Mouse (Mus musculus): ENCODE measurements around the gene Zyg11a. TPM values are rescaled to one million over a fixed set of nuclear protein-coding genes. Genes with fewer than 3 reads are reported as not detected.
"Not testable (repeated sequence)": the region's sequence is repeated elsewhere in the genome, so short reads cannot be mapped to it uniquely, and the experiment has no call there.

The Zyg11a gene
- 1 to 10 TPM in 1 of 2 experiments, under 1 TPM in 1; 0.36 to 1.0 TPM for total RNA-seq (2021)
- long read RNA-seq, experiment 1: 0 reads
- long read RNA-seq, experiment 2: 0 reads

DNA sequence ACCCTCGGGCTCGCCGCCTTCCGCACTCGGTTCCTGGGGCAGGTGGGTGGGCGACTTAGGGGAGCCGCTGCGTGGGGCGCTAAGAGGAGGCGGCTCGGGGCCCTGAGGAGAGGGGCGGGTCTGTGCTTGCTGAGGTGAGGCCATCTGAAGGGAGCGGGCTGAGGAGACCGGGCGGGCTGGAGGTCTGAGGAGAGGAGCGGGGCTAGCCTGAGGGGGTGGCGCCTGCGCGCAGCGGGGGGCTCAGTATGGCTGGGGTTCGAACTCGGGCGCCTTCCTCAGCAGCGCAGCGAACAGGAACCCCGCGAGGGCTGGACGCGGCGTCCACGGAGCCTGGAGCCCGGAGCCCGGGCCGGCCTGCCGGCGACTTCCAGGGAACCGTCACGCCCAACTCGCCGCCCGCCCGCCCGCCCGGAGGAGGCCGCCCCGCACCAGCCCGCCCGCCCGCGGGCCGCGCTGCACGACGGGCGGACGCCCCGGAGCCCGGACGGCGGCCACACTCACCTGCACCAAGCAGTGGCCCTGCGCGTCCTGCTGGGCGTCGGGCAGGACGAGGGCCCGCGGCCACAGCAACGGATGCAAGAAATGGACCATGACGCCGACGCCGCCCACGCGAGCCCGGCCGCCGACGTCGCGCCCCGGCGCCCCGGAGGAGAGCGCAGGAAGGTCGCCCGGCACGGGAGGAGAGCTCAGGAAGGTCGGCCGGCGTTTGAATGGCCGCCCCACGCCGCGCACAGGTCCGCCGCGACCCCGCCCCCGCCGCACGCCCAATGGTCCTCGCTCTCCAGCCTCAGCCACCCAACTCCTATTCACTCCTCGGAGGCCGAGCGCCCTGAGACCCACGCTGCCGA, at the start of gene Zyg11a:
Gene Zyg11a (minus strand): TSS at position 717 of the 848 bp plus-strand sequence.
- peak; percentile 5 to 24 for DNase-seq (ENCODE audit: low spot score in 2 of 2)

DNA sequence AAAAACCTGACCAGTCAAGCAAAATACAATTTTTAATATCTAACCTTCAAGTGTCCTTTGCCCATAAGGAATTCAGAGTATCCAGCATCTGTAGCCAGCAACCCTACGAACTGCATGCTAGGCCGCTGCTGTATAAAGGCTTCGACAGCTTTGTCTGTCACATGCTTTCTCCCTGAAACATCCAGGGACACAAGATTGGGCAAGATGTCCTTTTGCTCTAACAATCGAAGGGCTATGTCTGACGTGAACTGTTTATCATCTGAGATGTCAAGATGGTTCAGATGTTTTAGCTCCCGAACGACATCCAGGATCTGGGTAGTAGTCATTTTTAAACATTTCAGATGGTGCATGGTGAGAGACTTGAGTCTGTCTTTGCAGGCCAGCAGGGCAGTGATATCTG, 47.9 kb upstream of the Zyg11a start:
- no peak for DNase-seq (ENCODE audit: low spot score in 2 of 2)

DNA sequence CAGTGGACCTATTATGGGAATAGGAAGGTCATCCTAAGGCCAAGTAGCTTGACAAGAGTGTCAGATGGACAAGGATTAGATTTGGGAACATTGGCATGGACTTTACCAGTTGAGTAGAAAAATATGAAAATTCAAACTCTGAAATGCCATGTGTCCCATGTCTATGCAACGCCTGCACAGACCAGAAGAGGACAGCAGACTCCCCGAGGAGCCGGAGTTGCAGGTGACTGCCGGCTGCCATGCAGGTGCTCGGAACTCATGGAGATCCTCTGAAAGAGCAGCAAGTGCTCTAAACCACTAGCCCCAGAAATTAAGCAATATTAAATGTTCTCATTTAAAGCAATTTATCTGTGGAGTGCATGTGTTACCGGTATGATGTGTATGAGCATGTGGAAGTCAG, 35.5 kb upstream of the Zyg11a start:
- DNase-seq (ENCODE audit: low spot score in 2 of 2): no peak

DNA sequence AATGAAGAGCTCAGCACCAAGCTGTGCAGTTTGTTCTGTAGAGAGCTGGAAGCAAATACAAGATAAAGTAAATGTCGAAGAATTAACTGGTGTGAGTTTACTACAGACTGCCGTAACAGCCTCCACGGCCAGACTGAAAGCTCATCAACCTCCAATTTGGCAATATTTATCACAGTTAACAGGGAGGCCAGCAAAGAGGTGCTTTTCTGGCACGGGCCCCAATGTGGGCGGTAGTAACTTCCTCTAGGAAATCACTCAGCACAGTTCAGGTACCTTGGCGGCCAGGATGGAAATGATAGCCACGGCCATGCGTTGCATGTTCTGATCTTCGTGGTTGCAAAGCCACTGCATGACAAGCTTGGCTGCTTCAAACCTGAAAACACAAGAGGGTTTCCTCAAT, 32.7 kb upstream of the Zyg11a start:
- no peak for DNase-seq (ENCODE audit: low spot score in 2 of 2)

DNA sequence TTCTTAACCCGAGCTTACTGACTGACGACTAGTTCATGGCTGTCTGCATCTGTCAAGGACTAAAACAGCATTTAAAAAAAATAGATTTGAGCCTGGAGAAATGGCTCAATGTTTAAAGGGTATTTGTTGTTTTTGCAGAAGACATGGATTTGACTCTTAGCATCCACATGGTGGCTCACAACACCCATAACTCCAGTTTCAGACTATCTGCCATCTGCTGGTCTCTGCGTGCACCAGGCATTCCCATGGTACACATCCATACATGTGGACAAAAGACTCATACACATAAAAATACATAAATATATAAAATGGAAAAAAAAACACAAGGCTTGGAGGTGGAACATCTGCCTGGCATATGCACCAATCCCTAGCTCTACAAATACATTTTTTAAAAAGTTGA, 31.5 kb upstream of the Zyg11a start:
- no peak for DNase-seq (ENCODE audit: low spot score in 2 of 2)

DNA sequence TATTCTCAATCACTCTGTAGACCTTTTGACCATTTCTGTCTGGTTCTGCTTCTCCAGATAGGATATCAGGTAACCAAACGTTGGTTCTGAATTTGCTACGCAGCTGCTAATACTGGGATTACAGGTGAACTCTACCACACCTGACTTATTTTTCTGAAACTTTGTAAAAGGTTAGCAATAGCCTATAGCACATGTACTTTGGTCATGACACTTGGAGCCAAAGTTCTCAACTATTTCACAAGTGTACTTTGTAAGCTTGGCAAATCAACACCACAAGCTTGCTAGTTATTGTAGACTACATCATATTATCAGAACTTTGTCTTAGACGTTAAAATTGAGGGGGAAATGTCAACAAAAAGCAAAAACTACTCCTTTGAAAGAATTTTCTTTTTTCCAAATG, 15.8 kb upstream of the Zyg11a start:
- no peak for DNase-seq (ENCODE audit: low spot score in 2 of 2)

DNA sequence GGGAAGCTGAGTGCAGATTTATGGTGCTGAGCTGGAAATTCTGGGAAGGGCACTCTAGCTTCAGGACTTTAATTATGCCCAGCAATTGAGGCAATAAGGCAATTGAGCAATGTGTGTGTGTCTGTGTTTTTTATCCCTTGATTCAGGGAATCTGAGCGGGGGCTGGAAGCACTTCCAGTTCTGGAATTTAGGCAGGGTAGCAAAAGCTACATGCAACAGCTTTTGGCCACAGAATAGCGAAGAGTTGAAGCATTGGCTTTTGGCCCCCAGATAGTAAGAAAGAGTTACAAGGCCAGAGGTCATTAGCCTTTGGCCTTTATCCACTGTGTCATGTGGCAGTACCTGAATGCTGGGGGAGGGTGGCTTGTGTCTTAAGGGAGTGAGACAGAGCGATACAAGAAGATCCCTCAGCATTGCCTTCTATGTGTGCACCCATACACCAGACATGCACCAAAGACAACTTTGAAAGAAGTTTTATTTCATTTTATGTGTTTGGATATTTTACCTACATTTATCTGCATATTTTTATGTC, 7.6 kb upstream of the Zyg11a start:
- DNase-seq (ENCODE audit: low spot score in 2 of 2): no peak

DNA sequence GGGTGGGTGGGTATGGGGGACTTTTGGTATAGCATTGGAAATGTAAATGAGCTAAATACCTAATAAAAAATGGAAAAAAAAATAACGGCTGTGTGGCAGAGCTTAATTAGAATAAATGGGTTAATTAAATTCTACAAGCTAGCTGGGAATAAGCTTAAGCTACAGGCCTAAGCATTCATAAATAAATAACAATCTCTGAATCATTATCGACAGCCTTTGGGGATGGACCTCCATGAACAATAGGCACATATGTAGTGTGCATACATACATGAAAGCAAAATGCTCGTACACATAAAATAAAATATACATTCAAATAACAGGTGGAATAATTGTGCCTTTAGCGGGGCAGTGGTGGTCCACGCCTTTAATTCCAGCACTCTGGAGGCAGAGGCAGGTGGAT, 4.7 kb upstream of the Zyg11a start:
- DNase-seq (ENCODE audit: low spot score in 2 of 2): no peak

DNA sequence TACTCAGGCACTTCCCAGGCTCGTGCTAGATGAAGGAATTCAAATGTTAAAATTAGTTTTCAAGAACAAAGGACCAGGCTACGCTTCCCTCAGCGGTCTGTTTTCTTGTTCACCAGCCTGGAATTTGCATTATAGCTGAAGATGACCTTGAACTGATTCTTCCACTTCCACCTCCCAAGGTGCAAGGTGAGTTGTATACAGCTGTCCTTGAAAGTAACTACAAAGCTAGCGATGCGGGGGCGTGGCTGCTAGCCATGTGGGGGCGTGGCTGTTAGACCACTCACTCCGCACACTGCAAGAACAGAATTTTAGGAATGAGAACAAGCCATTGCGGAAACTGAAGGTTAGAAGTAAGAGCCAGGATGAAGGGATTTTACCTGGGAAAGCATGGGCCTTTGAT, 1.2 kb upstream of the Zyg11a start:
- DNase-seq (ENCODE audit: low spot score in 2 of 2): no peak

DNA sequence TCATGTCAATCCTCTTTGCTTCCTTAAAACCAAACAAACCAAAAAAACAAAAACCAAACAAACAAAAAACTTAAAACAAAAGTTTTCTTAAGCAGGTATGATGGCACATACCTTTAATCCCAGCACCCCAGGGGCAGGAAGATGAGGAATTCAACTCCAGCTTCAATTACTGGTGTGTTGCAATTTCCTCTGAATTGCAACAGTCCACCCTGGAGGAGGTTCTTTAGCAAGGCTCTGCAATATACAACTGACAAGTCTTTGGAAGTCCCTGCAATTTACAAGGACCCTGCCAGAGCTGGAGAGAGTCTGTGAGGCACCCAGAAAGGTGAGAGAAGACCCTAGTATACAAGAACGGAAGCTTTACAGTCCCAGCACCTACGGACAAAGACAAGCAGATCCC, 4.8 kb downstream of the Zyg11a start:
- DNase-seq (ENCODE audit: low spot score in 2 of 2): no peak

DNA sequence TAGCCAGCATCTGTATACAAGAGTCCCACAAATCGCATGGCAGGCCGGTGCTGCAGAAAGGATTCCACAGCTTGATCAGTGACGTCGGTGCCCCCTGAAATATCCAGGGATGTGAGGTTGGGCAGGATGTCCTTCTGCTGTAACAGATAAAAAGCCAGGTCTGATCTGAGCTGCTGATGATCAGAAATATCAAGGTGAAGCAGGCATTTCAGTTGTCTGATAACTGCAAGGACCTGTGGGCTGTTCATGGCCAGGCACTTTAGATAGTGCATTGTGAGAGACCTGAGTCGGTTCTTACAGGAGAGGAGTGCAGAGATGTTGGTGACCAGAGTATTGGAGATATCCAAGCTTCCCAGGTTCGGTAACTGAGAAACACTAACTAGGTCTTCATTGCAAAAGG, 13.2 kb downstream of the Zyg11a start:
- DNase-seq (ENCODE audit: low spot score in 2 of 2): no peak

DNA sequence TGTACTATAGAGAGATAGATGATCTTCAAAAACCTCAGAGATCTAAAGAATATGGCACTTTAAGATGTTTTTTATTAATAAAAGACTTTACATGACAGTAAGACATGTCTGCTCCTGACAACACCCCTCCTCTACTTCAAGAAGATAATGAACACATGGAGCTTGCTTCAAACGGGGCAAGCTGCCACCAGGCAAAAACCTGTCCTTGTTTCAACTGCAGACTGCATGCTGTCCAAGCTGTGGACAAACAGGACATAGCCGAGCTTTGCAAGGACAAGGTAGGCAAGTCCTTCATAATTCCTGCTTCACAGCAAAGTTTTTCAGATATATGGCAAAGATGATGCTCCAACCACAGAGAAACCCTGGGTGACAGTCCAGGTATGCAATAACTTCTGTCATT, 18.6 kb downstream of the Zyg11a start:
- no peak for DNase-seq (ENCODE audit: low spot score in 2 of 2)

DNA sequence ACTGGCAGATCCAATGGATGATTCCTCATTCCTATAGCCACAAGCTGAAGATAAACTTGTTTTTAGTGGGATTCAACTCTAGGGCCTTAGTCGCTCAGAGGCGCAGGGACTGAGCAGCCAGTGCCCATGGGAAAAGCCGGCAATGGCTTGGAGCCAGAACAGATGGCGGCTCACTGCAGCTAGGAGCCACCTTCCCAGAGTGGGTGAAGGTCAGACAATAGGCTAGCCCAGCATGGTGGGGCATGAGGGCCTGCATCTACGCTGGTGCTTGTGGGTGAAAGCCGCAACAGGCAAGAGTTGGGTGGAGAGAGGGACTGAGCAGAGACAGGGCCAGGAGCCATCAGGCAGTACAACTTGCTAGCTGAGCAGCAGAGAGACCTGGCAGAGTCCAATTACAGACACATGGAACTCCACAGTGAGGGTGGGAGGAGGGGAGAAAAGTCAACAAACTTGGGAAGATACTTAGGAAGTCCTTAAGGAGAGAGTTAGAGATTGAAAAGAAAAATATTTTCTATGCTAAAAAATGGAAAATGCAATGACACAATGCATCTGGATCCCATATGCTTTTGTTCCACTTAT, 21.5 kb downstream of the Zyg11a start:
- peak in 1 of 2 experiments; percentile 24 for DNase-seq (ENCODE audit: low spot score in 2 of 2)

DNA sequence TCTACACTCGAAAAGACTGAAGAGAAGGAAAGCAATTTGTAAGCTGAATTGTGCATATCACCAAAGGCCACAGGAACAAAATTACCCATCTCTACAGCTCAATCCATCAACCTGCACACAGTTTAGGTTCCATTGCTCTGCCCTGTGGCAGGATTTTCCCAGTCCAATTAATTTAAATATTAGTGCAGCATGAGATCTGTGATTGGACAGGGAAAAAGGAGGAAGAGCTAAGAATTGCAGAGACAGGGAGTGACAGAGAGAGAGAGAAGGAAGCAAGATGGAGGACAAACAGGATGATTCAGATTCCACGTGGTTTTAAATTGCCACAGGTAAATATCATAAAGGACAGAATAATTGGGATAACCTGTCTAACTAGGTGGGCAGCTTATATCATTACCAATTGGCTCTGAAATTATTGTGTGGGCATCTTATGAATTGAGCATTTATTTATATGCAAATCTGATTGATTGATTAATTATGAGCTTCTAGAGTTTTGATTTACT, 25.0 kb downstream of the Zyg11a start:
- no peak for DNase-seq (ENCODE audit: low spot score in 2 of 2)

DNA sequence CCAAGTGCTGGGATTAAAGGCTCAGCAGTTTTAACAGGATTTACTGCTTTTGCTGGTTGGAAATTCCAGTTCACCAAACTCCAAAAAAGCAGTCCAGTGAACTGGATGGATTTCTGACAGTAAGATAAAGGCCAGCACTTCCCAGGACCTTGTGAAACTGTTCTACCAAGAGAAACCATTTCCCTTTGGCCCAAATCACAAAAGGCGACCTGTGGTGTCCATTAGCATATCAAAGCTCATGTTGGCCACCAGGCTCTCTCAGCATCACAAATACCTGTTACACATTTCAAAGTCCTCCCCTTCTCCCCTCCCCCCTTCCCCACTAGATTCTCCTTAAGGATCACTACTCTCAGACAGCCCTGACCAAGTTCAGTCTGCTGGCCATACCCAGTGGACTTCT, 35.6 kb downstream of the Zyg11a start:
- no peak for DNase-seq (ENCODE audit: low spot score in 2 of 2)

DNA sequence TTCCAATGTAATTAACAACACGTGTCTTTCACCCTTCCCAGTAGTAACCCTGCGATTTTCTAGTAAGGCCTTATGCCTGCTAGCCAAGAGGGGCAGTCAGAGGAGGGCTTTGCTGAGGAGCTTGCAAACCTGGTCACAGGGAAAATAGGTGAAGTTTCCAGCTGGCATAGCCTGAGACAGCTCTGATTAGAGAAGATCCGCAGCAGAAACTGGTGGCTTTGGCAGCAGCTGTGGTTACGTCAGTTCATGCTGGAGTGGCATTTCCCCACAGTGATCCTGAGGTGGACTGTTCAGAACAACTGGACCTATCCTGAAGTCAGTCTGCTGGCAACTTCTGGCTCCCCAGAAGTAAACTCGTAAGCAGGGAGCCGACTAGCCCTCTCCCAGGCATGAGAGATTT, 49.8 kb downstream of the Zyg11a start:
- no peak for DNase-seq (ENCODE audit: low spot score in 2 of 2)

DNA sequence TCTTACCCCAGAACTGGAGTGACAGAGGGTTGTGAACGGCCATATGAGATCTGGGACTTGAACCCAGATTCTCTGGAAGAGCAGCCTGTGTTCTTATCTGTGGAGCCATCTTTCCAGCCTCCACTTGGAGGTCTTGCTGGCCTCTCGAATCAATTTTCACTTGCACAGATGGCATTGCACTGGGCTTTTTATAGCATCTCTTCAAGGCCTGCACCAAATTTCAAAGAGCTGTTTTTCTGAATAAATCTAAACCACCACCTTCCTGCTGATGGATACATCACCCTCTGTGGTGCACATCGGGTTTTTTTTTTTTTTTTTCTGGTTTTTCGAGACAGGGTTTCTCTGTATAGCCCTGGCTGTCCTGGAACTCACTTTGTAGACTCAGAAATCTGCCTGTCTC, 51.0 kb downstream of the Zyg11a start:
- DNase-seq (ENCODE audit: low spot score in 2 of 2): no peak

DNA sequence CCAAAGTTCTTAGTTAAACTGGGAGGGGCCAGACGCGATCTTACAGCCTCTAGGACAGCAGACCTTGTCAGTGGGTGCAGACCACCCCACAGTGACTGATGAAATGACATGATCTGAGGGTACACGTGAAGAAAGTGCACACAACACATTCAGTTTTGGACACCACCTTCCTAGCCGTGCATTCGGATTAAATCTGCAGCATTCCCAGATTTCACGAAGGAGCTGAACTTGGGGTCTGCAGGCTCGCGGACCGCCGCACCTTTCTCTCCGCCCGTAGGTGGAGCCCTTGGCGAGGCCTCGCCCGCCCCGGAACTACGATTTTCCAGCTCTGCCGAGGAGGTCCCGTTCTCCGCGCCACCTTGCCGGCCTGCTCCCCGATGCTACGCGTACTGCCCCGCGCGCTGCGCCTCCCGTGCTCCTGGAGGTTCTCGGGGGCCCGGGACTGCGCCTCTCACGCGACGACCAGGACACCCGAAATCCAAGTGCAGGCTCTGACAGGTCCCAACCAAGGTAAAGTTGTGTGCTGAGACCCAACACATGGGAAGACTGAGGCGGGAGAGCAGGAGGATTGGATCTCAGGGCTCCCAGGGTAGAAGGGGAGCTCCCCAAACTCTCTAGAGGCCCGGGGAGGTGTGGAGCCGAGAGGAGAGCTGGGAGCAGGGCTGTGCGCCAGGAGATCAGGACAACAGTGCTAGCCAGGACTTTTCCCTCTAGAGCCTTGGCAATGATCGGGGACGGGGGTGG, 52.5 kb downstream of the Zyg11a start, which contains the start of gene Echdc2:
Gene Echdc2 (plus strand): TSS at position 286 of the 744 bp plus-strand sequence.
- DNase-seq (ENCODE audit: low spot score in 2 of 2): peak; percentile 31 to 35

DNA sequence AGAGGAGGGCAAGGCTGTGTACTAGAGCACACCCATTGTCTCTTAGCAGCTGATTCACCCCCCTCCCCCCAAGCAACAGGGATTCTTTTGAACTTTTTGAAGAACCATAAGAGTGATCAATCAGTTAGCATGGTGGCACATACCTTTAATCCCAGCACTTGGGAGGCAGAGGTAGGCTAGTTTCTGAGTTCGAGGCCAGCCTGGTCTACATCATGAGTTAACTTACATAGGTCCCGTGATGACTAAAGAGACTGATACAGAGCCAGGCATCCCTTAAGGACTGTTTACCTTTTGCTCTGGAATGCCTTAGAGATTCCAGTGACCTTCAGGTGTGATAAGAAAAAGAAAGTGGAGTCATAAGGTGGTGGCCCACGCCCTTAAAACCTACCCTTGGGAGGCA, 54.6 kb downstream of the Zyg11a start:
- no peak for DNase-seq (ENCODE audit: low spot score in 2 of 2)

DNA sequence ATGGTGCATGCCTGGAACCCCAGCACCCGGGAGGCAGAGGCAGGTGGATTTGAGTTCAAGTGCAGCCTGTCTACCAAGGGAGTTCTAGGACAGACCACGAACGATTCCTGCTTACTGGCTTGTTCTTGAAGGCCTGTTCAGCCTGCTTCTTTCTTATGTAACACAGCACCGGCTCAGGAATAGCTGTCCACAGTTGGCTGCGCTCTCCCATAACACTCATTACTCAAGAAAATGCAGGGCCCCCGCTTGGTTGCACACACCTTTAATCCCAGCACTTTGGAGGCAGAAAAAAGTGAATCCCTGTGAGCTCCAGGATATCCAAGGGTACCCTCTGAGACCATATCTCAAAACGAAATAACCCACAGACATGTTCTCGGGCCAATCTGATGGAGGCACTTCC, 55.9 kb downstream of the Zyg11a start:
- no peak for DNase-seq (ENCODE audit: low spot score in 2 of 2)

DNA sequence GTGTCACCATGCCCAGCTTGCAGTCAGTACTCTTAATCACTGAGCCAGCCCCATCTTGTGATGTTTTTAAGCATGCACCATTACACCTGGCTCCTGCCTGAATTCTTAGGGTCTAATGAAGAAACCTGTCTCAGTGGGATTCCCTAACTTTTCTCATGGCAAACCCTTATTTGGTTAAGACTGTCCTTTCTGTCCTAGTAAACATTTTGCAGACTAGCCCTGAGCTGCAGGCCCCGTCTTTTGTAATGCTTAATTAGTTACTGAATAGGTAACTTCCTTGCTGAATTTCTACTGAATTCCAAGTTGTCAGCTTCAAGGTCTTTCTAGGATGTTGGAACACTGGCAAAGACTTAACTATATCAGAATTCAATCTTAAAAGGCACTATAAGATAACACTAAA, 62.7 kb downstream of the Zyg11a start:
- not testable (repeated sequence) for DNase-seq (ENCODE audit: low spot score in 2 of 2)

All from adrenal gland, adult 18-20 months (tissue).